Mouse (Mus musculus) activated CD4-positive, CD25-positive, alpha-beta regulatory T cell, adult 4 months (primary cell): ENCODE data around the gene Sypl. TPM values are rescaled to one million over a fixed set of nuclear protein-coding genes. Genes with fewer than 3 reads are reported as not detected.

Source experiments
- ATAC-seq: one replicate; pipeline ENCODE4 v1.8.0; 2017
- polyA plus RNA-seq, 2 experiments: library from polyadenylated mRNA; unstranded; fragments of 100-300 nt; shearing (Covaris generic); gene quantifications; one replicate each; pipeline ENCODE4 v1.2.1; 2017

Sypl gene
- polyA plus RNA-seq, 2 experiments from 2014 or later, result 102 TPM

GRCm38 (mm10) chr12:32943951-32944350 is 9.7 kb upstream of the Sypl start:
- ATAC-seq, result no peak

GRCm38 (mm10) chr12:32944884-32945454 is 8.7 kb upstream of the Sypl start:
- ATAC-seq, result no peak

- no peak for ATAC-seq
Measured at GRCm38 (mm10) chr12:32946376-32946775, 7.3 kb upstream of the Sypl start.

GRCm38 (mm10) chr12:32952416-32952815 is 1.3 kb upstream of the Sypl start:
- ATAC-seq, result no peak

GRCm38 (mm10) chr12:32953066-32953465 is 625 bp upstream of the Sypl start:
- ATAC-seq, result no peak

GRCm38 (mm10) chr12:32954216-32955021 is 728 bp downstream of the Sypl start:
- ATAC-seq, result peak; percentile 70

GRCm38 (mm10) chr12:32955037-32955436 is 1.3 kb downstream of the Sypl start:
- ATAC-seq, result no peak

GRCm38 (mm10) chr12:32957211-32957610 is 3.5 kb downstream of the Sypl start:
- ATAC-seq, result no peak

GRCm38 (mm10) chr12:32962132-32962531 is 8.4 kb downstream of the Sypl start:
- no peak for ATAC-seq

- ATAC-seq, result no peak
Measured at GRCm38 (mm10) chr12:32963858-32964257, 10.2 kb downstream of the Sypl start.

GRCm38 (mm10) chr12:32972287-32972686 is 18.6 kb downstream of the Sypl start:
- ATAC-seq, result no peak

GRCm38 (mm10) chr12:32974893-32975292 is 21.2 kb downstream of the Sypl start:
- no peak for ATAC-seq

- no peak for ATAC-seq
Measured at GRCm38 (mm10) chr12:32975501-32975900, 21.8 kb downstream of the Sypl start.

GRCm38 (mm10) chr12:32982631-32983030 is 28.9 kb downstream of the Sypl start:
- ATAC-seq, result no peak

- no peak for ATAC-seq
Measured at GRCm38 (mm10) chr12:32983081-32983480, 29.4 kb downstream of the Sypl start.

GRCm38 (mm10) chr12:32986284-32986683 is 32.6 kb downstream of the Sypl start:
- no peak for ATAC-seq

GRCm38 (mm10) chr12:32989731-32990130 is 36.0 kb downstream of the Sypl start:
- no peak for ATAC-seq

GRCm38 (mm10) chr12:32994081-32994480 is 40.4 kb downstream of the Sypl start:
- no peak for ATAC-seq

GRCm38 (mm10) chr12:32995081-32995834 is 41.6 kb downstream of the Sypl start:
- ATAC-seq, result no peak

GRCm38 (mm10) chr12:32998766-32999165 is 45.1 kb downstream of the Sypl start:
- ATAC-seq, result no peak

- peak; percentile 43 for ATAC-seq
Measured at GRCm38 (mm10) chr12:32999778-33000177, 46.1 kb downstream of the Sypl start.

- no peak for ATAC-seq
Measured at GRCm38 (mm10) chr12:33000402-33000801, 46.7 kb downstream of the Sypl start.

- ATAC-seq, result no peak
Measured at GRCm38 (mm10) chr12:33003339-33003965, 49.8 kb downstream of the Sypl start.
